Mouse (Mus musculus) liver, postnatal 0 days (tissue): ENCODE measurements around the gene Camk2g.

Source experiments
- CTCF ChIP-seq: sonication (generic); IDR thresholded peaks from 2 replicates; pipeline ENCODE4 v1.5.1; 2016; ENCODE audit warnings: antibody characterized with exemption, low read depth
- EP300 ChIP-seq: IDR thresholded peaks from 2 replicates; pipeline ENCODE4 v1.6.1; 2016; ENCODE audit warnings: antibody characterized with exemption, low read depth, mild to moderate bottlenecking

DNA sequence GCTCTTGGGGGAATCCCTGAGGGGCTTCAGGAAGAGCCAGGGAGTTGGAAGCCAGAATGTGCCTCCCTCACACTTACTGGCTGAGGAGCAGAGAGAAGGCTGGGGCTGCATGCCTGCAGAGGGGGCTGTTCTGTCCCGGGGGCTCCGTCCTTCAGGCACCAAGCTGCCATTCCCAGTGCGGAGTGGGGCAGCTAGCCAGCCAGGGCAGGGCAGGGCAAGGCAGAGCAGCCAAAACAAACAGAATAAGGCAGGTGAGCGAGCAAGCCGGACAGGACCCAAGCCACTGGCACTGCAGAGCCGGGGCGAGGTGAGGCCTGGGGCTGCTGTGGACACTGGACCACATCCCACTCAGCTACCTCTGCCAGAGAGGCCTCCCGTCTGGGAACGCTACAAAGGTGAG lies 52.6 kb downstream of the Camk2g start:
- TF ChIP-seq CTCF (no peak), EP300 (no peak)
